Mouse (Mus musculus): ENCODE measurements around the gene Git1. TPM values are rescaled to one million over a fixed set of nuclear protein-coding genes. Genes with fewer than 3 reads are reported as not detected.

Git1 gene
- polyA plus RNA-seq, 1 experiment from 2014 or later, result 11.9 TPM

DNA sequence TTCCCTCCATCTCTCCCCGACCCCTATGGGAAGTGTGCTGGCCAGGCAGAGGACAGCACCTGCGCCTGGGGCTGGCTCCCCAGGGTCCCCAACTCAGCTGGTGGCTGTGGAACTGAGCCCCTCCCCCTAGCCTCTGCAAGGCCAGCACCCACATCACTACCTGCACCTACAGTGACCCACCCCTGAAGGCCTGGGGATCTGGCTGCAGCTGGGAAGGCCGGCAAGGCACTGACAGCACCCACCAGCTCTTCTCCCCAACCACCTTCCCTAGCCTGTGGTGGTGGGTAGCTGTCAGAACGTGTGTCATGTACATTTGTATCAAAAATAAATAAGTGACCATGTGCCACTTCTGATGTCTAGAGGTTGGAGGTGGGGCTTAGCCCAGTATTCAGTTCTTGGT, 14.1 kb downstream of the Git1 start:
- H3K27ac ChIP-seq, result 0 out of 2 replicates have a peak overlapping the region, but pooled peaks have one; percentile 88
- peaks cover 78% of the 10 kb centered on the region for H3K36me3 ChIP-seq
- H3K27me3 ChIP-seq (ENCODE audit: insufficient read depth, poor library complexity, severe bottlenecking), result no peaks in the 10 kb centered on the region
- peaks cover 20% of the 10 kb centered on the region for H3K4me1 ChIP-seq
- no peak overlapping the region for H3K4me3 ChIP-seq
- no peak for DNase-seq (ENCODE audit: low spot score)
- no peaks in the 10 kb centered on the region for H3K9me3 ChIP-seq
- WGBS, result 77% methylated on average over 4 of the region's 4 CpGs

DNA sequence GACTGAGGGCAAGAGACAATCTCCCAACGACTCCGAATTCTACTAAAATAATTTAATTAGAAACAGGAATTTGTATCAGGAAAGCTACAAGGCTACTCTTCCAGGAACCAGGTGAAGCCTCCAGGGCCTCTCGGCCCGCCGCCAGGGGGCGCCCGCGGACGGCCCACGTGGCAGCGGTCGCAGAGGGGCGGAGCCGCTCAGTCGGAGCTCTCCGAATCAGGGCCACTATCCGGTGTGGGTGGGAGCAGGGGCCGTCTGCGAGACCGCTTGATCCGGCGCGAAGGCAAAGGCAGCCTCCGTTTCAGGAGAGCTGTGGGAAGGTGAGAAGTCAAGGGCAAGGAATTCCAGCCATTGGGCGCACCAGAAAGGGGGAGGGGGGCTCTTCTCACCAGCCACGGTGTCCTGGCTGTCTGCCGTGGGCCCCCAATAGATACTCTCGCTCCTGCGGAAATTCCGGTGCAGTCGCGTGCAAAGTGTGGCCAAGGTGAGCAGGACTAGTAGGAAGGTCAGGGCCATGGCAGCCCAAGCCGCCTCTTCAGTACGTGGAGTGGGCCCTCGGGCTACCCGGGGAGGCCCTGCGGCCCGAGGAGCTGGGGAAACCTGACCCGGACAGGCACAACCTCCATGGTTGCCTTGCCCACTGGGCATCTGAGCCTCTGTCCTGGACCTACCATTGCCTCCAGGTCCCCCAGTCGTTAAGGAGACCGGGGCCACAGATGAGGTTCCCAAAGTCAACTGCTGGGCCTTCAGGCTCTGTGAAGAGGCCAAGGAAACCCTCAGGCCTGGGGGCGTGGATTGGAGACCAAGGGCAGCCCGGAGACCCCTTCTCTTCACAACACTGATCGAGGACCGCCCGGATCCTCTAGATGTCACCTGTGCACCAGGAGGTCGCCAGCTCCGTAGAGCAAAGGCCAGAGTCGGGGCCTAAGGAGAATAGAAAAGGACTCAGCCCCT, 15.0 kb downstream of the Git1 start:
- peaks cover 69% of the 10 kb centered on the region for H3K36me3 ChIP-seq
- 15% methylated on average over 49 of the region's 49 CpGs for WGBS

GRCm38 (mm10) chr11:77511336-77511735, 18.0 kb downstream of the Git1 start:
- no peak overlapping the region for H3K27ac ChIP-seq
- no peaks in the 10 kb centered on the region for H3K9me3 ChIP-seq
- H3K4me3 ChIP-seq, result no peak overlapping the region
- peaks cover 47% of the 10 kb centered on the region for H3K4me1 ChIP-seq
- DNase-seq (ENCODE audit: low spot score), result no peak
- peaks cover 11% of the 10 kb centered on the region for H3K27me3 ChIP-seq (ENCODE audit: insufficient read depth, poor library complexity, severe bottlenecking)
- WGBS, result 73% methylated on average over 5 of the region's 5 CpGs
- H3K36me3 ChIP-seq, result peaks cover 39% of the 10 kb centered on the region

More for the DNA sequence above, 15.0 kb downstream of the Git1 start:
- Histone ChIP-seq H3K9me3 (no peaks in the 10 kb centered on the region), H3K27me3 (ENCODE audit: insufficient read depth, poor library complexity, severe bottlenecking) (no peaks in the 10 kb centered on the region), H3K27ac (peak overlapping the region; percentile 88), H3K4me3 (peak overlapping the region; percentile 57), H3K4me1 (peaks cover 22% of the 10 kb centered on the region)
- peak; percentile 91 for DNase-seq (ENCODE audit: low spot score)

DNA sequence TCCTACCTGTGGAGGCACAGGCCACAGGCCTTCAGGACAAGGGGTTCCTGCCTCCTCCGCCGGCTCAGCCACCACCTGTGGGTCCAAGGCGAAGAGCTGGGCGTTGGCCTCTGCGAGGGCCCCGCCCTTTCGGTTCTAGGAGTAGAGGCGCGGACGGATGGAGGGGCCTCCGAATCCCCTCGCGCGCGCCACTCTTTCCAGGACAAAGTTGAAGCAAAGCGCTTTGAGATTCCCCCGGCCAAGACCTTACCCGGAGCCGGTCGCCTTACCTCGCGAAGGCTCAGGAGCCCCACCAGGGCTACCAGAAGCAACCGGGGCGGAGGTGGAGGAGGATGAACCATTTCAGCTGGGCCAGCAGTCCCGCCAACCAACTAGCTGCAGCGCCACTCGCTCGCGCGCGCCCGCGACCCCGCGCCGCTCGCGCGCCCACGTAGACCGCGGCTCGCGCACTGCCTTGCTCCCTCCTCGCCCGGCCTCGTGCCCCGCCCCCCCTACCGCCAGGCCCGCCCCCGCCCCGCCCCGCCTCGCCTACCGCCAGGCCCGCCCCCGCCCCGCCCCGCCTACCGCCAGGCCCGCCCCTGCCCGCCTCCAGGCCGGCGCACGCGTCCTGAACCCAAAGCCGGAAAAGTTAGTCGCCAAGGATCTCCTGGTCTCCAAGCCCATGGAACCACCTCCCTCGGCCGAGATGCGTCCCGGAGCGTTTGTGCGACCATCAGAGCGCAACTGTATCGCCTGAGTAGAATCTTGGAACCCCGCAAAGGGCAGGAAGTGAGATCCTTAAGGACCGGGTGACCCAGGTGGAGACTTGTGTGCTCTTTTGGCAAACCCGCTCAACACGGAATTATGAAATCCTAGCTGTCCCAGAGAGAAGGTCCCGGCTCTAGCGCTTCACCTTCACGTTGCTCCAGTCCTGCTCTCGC, 19.8 kb downstream of the Git1 start:
- under 1% methylated on average over 69 of the region's 84 CpGs for WGBS
- H3K36me3 ChIP-seq, result peaks cover 22% of the 10 kb centered on the region
- H3K4me1 ChIP-seq, result peaks cover 48% of the 10 kb centered on the region
- H3K9me3 ChIP-seq, result no peaks in the 10 kb centered on the region
- H3K4me3 ChIP-seq, result peak overlapping the region; percentile 78
- H3K27me3 ChIP-seq (ENCODE audit: insufficient read depth, poor library complexity, severe bottlenecking), result peaks cover 29% of the 10 kb centered on the region
- peak overlapping the region; percentile 90 for H3K27ac ChIP-seq
- DNase-seq (ENCODE audit: low spot score), result peak; percentile 94

DNA sequence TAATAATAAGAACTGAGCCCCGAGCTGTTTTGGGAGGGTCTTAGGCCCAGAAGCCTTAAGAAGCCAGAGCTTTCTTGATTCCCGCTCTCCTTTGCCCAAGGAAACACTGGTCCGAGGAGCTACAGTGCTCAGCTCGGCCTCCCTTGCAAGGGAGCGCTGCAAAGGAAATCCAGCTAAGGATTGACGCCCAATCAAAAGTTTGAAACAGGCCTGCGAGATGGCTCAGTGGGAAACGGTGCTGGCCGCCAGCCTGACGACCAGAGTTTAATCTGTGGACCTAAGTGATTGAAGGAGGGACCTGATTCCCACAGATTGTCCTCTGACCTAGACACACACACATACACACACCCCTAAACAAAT, 20.4 kb downstream of the Git1 start:
- peak overlapping the region; percentile 78 for H3K4me3 ChIP-seq
- peaks cover 48% of the 10 kb centered on the region for H3K4me1 ChIP-seq
- peaks cover 33% of the 10 kb centered on the region for H3K27me3 ChIP-seq (ENCODE audit: insufficient read depth, poor library complexity, severe bottlenecking)
- H3K9me3 ChIP-seq, result no peaks in the 10 kb centered on the region
- peaks cover 18% of the 10 kb centered on the region for H3K36me3 ChIP-seq
- peak overlapping the region; percentile 90 for H3K27ac ChIP-seq
- peak; percentile 78 for DNase-seq (ENCODE audit: low spot score)
- 4% methylated on average over 10 of the region's 10 CpGs for WGBS

GRCm38 (mm10) chr11:77514281-77514831, 21.0 kb downstream of the Git1 start:
- peak; percentile 88 for DNase-seq (ENCODE audit: low spot score)
- H3K36me3 ChIP-seq, result peaks cover 13% of the 10 kb centered on the region; the same call in 1 of the 2 replicates
- peaks cover 33% of the 10 kb centered on the region for H3K27me3 ChIP-seq (ENCODE audit: insufficient read depth, poor library complexity, severe bottlenecking)
- peak overlapping the region; percentile 78 for H3K4me3 ChIP-seq
- no peaks in the 10 kb centered on the region for H3K9me3 ChIP-seq
- H3K4me1 ChIP-seq, result peaks cover 46% of the 10 kb centered on the region
- WGBS, result under 1% methylated on average over 19 of the region's 19 CpGs
- peak overlapping the region; percentile 74 for H3K27ac ChIP-seq

DNA sequence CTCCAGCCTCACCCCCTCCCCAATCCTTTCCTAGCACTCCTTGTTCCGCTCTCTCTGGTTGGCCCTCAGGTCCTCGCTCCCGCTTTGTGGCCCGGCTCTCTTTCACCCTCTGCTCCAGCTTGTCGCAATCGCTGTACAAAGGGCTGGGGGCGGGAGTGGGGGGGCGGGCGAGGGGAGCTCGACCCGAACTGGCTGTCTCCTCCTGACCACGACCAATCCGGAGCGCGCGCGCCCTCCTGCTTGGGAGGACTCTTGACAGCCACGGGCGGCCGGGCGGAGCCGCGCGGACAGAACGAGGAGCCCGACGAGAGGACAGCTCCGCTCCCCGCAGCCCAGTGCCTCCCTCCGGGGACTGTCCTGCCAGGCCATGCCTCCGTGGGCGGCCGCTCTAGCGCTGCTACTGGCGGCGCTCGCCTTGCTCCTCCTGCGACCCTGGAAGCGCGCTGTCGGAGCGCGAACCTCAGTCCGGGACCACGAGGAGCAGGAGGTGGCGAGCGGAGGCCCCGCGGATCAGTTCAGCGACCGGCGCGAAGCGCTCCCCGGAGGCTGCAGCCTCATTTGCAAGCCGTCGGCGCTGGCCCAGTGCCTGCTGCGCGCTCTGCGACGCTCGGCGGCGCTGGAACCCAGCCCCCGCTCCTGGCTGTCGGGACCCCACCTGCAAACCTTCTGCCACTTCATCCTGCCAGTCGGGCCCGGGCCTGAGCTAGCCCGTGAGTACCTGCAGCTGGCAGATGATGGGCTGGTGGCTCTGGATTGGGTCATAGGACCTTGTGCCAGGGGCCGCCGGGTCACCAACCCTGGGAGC, 21.7 kb downstream of the Git1 start, which contains the start of gene Abhd15:
Gene Abhd15, plus strand, starts transcription at position 290 of the 805 bp plus-strand sequence.
- peak within 1 kb of the TSS; percentile 74 for H3K27ac ChIP-seq
- peaks cover 46% of the 10 kb centered on the region for H3K4me1 ChIP-seq
- WGBS, result under 1% methylated on average over 72 of the region's 72 CpGs
- peaks cover 33% of the 10 kb centered on the region for H3K27me3 ChIP-seq (ENCODE audit: insufficient read depth, poor library complexity, severe bottlenecking)
- peak; percentile 89 for DNase-seq (ENCODE audit: low spot score)
- peak within 1 kb of the TSS; percentile 78 for H3K4me3 ChIP-seq
- no peaks in the 10 kb centered on the region for H3K9me3 ChIP-seq
- peaks cover 6% of the 10 kb centered on the region; the same call in 1 of the 2 replicates for H3K36me3 ChIP-seq

GRCm38 (mm10) chr11:77515637-77516552, 22.5 kb downstream of the Git1 start, which contains the start of gene Trp53i13:
Gene Trp53i13 (minus strand): TSS chr11:77515980.
- H3K9me3 ChIP-seq, result no peaks in the 10 kb centered on the region
- H3K36me3 ChIP-seq, result no peaks in the 10 kb centered on the region
- DNase-seq (ENCODE audit: low spot score), result no peak
- H3K4me3 ChIP-seq, result peak within 1 kb of the TSS; percentile 78
- H3K27me3 ChIP-seq (ENCODE audit: insufficient read depth, poor library complexity, severe bottlenecking), result peaks cover 33% of the 10 kb centered on the region
- H3K27ac ChIP-seq, result peak within 1 kb of the TSS; percentile 74
- WGBS, result 9% methylated on average over 39 of the region's 39 CpGs
- H3K4me1 ChIP-seq, result peaks cover 46% of the 10 kb centered on the region

- H3K4me3 ChIP-seq, result no peak overlapping the region
- no peaks in the 10 kb centered on the region for H3K36me3 ChIP-seq
- H3K4me1 ChIP-seq, result peaks cover 46% of the 10 kb centered on the region
- no peak overlapping the region for H3K27ac ChIP-seq
- 66% methylated on average over 5 of the region's 5 CpGs for WGBS
- peaks cover 33% of the 10 kb centered on the region for H3K27me3 ChIP-seq (ENCODE audit: insufficient read depth, poor library complexity, severe bottlenecking)
- DNase-seq (ENCODE audit: low spot score), result no peak
- no peaks in the 10 kb centered on the region for H3K9me3 ChIP-seq
Measured at GRCm38 (mm10) chr11:77516553-77517425, 23.4 kb downstream of the Git1 start.

DNA sequence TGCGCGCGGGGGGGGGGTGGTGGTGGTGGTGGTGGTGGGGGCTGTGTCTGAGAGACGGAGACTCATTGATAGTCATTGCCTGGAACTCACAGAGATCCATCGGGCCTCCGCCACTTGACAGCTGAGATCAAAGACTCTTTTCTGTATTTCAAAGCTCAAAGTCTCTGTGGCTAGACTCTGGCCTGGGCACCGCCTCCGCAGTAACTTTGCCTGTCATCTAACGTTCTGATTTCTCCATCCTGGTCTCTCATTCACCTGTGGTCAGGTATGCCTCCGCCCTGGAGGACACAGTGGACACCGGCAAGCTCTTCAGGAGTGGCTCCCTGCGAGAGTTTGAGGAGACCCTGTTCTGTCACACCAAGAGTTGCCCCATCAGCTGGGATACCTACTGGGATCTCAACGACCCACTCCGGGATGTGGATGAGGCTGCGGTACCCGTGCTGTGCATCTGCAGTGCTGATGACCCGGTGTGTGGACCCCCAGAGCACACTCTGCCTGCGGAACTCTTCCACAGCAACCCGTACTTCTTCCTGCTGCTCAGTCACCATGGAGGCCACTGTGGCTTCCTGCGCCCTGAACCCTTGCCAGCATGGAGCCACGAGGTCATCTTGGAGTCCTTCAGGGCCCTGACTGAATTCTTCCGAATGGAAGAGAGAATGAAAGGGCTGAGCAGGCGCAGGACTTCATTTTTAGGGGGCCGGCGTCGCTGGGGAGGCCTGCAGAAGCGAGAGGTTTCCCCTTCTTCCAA, 24.9 kb downstream of the Git1 start:
- Histone ChIP-seq H3K27me3 (ENCODE audit: insufficient read depth, poor library complexity, severe bottlenecking) (peaks cover 33% of the 10 kb centered on the region), H3K27ac (no peak overlapping the region)
- WGBS, result 82% methylated on average over 27 of the region's 27 CpGs

More for the DNA sequence above, 24.9 kb downstream of the Git1 start:
- H3K4me3 ChIP-seq, result no peak overlapping the region
- H3K4me1 ChIP-seq, result peaks cover 38% of the 10 kb centered on the region
- H3K9me3 ChIP-seq, result no peaks in the 10 kb centered on the region
- no peaks in the 10 kb centered on the region for H3K36me3 ChIP-seq
- DNase-seq (ENCODE audit: low spot score), result no peak
